Mouse (Mus musculus): ENCODE measurements around the gene Smtn.

The Smtn gene

GRCm38 (mm10) chr11:3540451-3541085 lies at the start of gene Smtn:
Smtn (minus strand) TSS chr11:3540612.
- in situ Hi-C loops (cut with MboI; ENCODE audit: low pct_unique_long_range_greater_than_20kb in 1 of 2, low sequenced_read_pairs in 2 of 2, unreplicated experiment in 1 of 2) = no loop called here

GRCm38 (mm10) chr11:3588036-3588672 lies 47.7 kb upstream of the Smtn start:
- in situ Hi-C loops (cut with MboI; ENCODE audit: low pct_unique_long_range_greater_than_20kb in 1 of 2, low sequenced_read_pairs in 2 of 2, unreplicated experiment in 1 of 2) = no loop called here

DNA sequence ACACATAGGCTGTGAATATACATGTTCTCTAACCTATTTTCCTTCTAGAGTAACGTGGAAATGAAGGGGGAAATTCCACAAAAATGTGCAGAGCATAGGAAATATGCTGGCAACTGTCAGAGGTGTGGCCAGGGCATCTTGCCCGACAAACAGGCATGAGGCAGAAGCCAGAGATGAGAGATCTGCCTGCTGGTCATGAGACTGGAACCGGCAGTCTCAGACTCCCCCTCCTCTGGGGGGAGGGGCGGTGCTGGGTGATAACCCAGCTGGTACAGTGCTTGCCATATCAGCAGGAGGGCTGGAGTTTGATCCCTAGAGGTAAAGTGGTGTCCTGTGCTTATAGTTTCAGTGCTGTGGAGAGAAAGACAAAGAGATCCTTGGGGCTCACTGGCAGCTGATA lies 46.9 kb upstream of the Smtn start:
- in situ Hi-C loops (cut with MboI; ENCODE audit: low pct_unique_long_range_greater_than_20kb in 1 of 2, low sequenced_read_pairs in 2 of 2, unreplicated experiment in 1 of 2) = no loop called here

GRCm38 (mm10) chr11:3585983-3586618 lies 45.7 kb upstream of the Smtn start:
- in situ Hi-C loops (cut with MboI; ENCODE audit: low pct_unique_long_range_greater_than_20kb in 1 of 2, low sequenced_read_pairs in 2 of 2, unreplicated experiment in 1 of 2) = no loop called here

DNA sequence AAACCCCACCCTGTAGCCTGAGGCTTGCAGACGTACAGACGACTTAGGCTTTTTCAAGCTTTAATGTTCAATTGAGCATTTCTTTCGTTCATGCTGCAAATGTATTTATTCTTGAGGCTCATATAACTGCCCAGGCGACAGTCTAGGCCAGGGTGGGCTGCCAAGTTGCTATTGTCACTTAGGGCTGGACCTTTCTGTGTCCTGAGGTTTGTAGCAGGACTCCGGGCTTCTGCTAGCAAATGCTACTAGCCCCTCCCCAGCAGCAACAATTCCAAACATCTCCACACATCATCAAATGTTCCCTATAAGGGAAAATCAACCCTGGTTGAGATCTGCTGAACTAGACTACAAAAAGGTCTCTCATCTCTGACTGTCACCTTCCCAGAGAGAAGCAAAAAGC lies 42.7 kb upstream of the Smtn start:
- in situ Hi-C loops (cut with MboI; ENCODE audit: low pct_unique_long_range_greater_than_20kb in 1 of 2, low sequenced_read_pairs in 2 of 2, unreplicated experiment in 1 of 2) = no loop called here

DNA sequence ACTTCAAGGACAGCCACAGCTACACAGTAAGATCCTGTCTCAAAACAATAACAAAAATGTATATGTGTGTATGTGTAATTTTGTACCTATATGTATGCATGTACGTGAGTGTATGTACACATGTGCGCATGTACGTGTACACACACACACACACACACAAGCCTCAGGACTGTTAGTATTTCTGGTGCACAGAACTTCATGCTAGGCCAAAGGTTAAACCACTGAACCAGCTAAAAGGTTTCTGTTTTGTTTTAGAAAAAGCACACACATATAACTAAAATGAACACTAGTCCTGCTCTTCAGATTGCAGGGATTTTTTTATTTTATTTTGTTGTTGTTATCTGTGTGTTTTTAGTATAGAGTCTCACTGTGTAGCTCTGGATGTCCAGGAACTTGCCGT lies 41.5 kb upstream of the Smtn start:
- in situ Hi-C loops (cut with MboI; ENCODE audit: low pct_unique_long_range_greater_than_20kb in 1 of 2, low sequenced_read_pairs in 2 of 2, unreplicated experiment in 1 of 2) = no loop called here

DNA sequence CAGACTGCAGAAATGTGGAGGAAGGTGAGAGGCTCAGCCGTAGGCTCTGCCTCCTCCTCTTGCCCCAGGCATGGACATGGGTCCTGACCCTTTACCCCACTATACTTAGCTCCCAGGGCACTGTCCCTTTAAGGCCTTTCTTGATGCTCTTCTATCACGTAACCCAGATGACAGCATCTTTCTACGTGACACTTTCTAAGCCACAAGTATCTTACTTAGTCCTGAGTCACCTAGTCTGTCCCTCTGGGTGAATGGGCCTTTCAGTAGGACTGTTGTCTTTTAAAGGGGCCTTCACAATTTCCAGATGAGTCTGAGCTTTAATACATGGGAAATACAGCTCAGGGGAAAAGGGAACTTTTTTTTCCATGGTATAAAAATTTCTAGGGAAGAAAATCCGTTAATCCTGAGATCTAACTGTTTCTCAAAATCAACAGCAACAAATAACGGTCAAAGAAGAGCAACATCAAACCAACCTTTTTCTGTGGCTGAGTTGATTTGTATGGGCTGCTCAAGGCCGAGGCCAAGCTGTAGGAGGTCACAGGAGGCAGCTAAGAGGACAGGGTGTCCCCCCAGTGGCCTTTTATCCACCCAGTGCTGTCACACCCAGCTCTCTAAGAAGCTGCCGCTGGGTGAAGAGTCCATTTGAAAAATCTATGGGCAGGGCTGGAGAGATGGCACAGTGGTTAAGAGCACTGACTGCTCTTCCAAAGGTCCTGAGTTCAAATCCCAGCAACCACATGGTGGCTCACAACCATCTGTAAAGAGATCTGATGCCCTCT lies 40.1 kb upstream of the Smtn start:
- in situ Hi-C loops (cut with MboI; ENCODE audit: low pct_unique_long_range_greater_than_20kb in 1 of 2, low sequenced_read_pairs in 2 of 2, unreplicated experiment in 1 of 2) = no loop called here

DNA sequence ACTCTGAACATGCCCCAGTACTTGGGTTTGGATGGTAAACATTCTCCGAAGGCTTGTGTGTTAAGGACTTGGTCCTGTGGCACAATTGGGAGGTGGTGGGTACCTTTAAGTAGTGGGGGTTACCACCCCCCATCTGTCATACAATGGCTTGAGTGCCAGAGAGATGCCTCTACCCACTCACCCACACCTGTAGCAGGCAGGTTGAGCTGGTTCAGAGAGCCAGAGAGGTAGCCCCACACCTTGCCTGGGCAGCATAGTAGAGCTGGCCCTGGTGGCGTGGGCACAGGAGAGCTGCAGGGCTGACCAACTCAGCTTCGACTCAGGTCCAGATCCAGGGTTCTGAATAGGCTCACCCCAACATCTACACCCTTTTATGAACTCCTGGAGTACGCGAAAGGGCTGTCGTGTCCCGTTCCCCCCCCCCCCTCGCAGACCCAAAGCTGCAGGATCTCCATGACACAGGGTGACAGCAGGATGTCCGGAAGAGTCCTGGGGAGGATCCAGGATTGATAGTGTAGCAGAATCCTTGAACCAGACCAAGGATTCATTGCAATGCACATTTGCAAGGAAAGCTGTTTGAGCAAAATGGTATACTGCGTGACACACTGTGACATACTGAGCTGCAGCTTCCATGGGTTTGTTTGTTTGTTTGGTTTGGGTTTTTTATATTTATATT lies 37.8 kb upstream of the Smtn start:
- in situ Hi-C loops (cut with MboI; ENCODE audit: low pct_unique_long_range_greater_than_20kb in 1 of 2, low sequenced_read_pairs in 2 of 2, unreplicated experiment in 1 of 2) = no loop called here

GRCm38 (mm10) chr11:3575238-3575637 lies 34.8 kb upstream of the Smtn start:
- in situ Hi-C loops (cut with MboI; ENCODE audit: low pct_unique_long_range_greater_than_20kb in 1 of 2, low sequenced_read_pairs in 2 of 2, unreplicated experiment in 1 of 2) = no loop called here

GRCm38 (mm10) chr11:3573092-3573491 lies 32.7 kb upstream of the Smtn start:
- in situ Hi-C loops (cut with MboI; ENCODE audit: low pct_unique_long_range_greater_than_20kb in 1 of 2, low sequenced_read_pairs in 2 of 2, unreplicated experiment in 1 of 2) = no loop called here

GRCm38 (mm10) chr11:3572181-3572580 lies 31.8 kb upstream of the Smtn start:
- in situ Hi-C loops (cut with MboI; ENCODE audit: low pct_unique_long_range_greater_than_20kb in 1 of 2, low sequenced_read_pairs in 2 of 2, unreplicated experiment in 1 of 2) = no loop called here

- in situ Hi-C loops (cut with MboI; ENCODE audit: low pct_unique_long_range_greater_than_20kb in 1 of 2, low sequenced_read_pairs in 2 of 2, unreplicated experiment in 1 of 2) = no loop called here
Measured at GRCm38 (mm10) chr11:3570321-3570720, 29.9 kb upstream of the Smtn start.

- in situ Hi-C loops (cut with MboI; ENCODE audit: low pct_unique_long_range_greater_than_20kb in 1 of 2, low sequenced_read_pairs in 2 of 2, unreplicated experiment in 1 of 2) = no loop called here
Measured at GRCm38 (mm10) chr11:3567896-3568295, 27.5 kb upstream of the Smtn start.

GRCm38 (mm10) chr11:3566018-3566417 lies 25.6 kb upstream of the Smtn start:
- in situ Hi-C loops (cut with MboI; ENCODE audit: low pct_unique_long_range_greater_than_20kb in 1 of 2, low sequenced_read_pairs in 2 of 2, unreplicated experiment in 1 of 2) = no loop called here

DNA sequence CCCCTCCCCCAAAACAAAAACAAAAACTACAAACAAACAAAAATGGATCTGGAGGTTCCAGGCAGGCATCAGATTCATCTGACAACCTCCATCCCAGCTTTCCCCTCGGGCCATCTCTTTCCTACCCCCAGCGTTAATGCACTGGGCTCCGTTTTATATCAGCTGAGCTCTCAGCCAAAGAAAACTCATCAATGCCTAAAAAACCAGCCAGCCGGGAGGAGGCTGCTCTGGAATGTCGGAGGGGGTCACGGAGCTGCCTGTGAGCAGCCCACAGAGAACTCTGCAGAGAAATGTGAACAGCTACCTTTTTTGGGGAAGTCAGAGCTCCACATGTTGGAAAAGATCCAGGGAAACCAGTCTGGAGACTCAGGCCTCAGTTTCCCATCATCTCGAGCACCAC lies 24.0 kb upstream of the Smtn start:
- in situ Hi-C loops (cut with MboI; ENCODE audit: low pct_unique_long_range_greater_than_20kb in 1 of 2, low sequenced_read_pairs in 2 of 2, unreplicated experiment in 1 of 2) = no loop called here

DNA sequence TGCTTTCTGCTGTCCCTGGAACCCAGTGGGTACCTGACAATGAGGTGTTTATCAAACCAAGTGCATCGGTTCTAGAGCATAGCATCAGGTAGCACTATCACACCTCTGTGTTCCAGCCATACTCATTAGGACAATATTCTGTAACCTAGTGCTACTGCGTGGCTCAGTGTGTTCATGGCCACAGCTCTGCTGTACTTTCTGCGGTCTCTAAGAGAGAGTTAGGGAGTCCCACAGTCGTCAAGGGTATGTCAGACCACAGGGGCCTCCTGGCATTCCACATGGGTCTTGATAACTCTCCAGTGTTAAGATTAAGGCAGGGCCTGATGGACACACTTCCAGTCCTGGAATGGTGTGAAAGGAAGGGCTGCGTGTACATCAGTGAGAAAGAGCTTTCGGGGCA lies 23.4 kb upstream of the Smtn start:
- in situ Hi-C loops (cut with MboI; ENCODE audit: low pct_unique_long_range_greater_than_20kb in 1 of 2, low sequenced_read_pairs in 2 of 2, unreplicated experiment in 1 of 2) = no loop called here

DNA sequence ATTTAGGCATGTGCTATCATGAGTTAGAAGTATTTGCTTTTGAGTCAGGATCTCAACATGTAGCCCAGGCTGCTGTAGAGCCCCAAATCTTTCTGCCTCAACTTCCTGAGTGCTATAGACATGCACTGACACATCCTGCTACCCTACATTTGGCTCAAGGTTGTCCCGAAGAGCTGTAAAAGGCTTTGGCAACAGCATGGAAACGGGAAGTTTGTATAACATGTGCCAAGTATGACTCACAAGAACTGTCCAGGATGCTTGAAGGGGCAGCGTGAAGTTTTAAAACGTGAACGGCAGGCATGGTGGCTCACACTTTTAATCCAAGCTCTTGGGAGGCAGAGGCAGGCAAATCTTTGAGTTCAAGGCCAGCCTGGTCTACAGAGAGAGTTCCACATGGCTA lies 19.8 kb upstream of the Smtn start:
- in situ Hi-C loops (cut with MboI; ENCODE audit: low pct_unique_long_range_greater_than_20kb in 1 of 2, low sequenced_read_pairs in 2 of 2, unreplicated experiment in 1 of 2) = no loop called here

- in situ Hi-C loops (cut with MboI; ENCODE audit: low pct_unique_long_range_greater_than_20kb in 1 of 2, low sequenced_read_pairs in 2 of 2, unreplicated experiment in 1 of 2) = no loop called here
Measured at GRCm38 (mm10) chr11:3557852-3558251, 17.4 kb upstream of the Smtn start.

- in situ Hi-C loops (cut with MboI; ENCODE audit: low pct_unique_long_range_greater_than_20kb in 1 of 2, low sequenced_read_pairs in 2 of 2, unreplicated experiment in 1 of 2) = no loop called here
Measured at GRCm38 (mm10) chr11:3554976-3555375, 14.6 kb upstream of the Smtn start.
